Mouse (Mus musculus): Measurements from ENCODE around the gene Il17f. TPM values are rescaled to one million over a fixed set of nuclear protein-coding genes. Genes with fewer than 3 reads are reported as not detected.

The Il17f gene
- 1 to 10 TPM in 1 of 2 experiments, not detected in 1; 1.0 TPM for polyA plus RNA-seq (2017; shearing (Covaris generic))

DNA sequence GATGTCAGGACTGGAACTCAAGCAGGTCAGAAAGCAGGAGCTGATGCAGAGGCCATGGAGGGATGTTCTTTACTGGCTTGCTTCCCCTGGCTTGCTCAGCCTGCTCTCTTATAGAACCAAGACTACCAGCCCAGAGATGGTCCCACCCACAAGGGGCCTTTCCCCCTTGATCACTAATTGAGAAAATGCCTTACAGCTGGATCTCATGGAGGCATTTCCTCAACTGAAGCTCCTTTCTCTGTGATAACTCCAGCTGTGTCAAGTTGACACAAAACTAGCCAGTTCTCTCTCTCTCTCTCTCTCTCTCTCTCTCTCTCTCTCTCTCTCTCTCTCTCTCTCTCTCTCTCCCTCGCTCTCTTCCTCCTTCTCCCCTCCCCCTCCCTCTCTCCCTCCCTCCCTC is at the start of gene Il17f:
Gene Il17f (minus strand): TSS at position 101 of the 400 bp plus-strand sequence.

DNA sequence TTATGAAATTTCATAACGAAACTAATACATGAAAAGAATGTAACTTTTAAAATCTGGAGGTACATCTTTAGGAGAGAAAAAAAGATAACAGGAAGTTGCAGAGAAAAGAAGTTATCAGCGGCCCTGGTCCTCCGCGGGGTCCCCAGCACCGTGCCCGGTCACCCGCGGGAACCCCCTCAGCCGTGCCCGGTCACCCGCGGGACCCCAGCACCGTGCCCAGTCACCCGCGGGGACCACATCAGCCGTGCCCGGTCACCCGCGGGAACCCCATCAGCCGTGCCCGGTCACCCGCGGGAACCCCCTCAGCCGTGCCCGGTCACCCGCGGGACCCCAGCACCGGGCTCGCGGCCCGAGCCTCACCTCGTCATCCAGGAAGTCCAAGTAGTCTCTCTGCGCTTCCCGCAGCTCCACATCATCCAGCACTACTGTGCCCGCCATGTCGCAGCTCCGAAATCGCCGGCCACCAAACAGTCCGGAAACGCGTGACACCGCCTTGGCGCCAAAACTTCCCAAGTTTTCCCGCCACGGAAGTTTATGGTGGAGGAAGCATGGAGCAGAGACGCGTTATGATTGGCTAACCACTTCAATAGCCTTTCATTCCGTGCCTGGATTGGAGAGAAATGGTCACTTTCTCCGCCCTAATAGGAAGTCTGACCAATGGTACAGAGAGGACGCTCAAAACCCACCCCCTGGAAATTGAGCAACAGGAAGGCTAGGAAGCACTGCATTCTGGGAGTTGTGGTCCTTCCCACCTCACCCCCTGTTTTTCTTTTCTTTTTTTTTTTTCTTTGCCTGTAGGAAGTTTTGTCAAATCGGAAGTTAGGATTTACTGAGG is 29.6 kb upstream of the Il17f start, which contains the start of gene Mcm3:
Gene Mcm3 (minus strand): TSS at position 542 of the 835 bp plus-strand sequence.

DNA sequence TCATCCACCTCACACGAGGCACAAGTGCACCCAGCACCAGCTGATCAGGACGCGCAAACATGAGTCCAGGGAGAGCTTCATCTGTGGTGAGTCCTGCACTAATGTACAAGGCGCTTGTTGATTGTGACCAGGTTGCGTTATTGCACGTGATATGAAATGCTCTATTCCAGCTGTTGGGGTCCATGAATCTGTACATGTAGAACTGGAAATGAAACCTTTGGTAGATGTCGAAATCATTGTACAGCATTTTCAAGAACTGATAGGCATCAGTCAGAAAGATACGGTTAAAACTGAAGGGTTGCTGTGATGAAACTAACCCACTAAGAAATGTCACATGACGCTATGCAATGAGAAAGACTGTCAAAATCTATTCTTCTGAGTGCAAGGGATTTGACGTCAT is 59.5 kb downstream of the Il17f start, which contains the start of gene Il17a:
Gene Il17a (plus strand): TSS at position 3 of the 400 bp plus-strand sequence.

Other genes with a start within 250 kb of the Il17f start
- under 1 TPM; 0.02 to 0.16 TPM for gene Pkhd1, start 172.6 kb downstream of the Il17f start, polyA plus RNA-seq (2017; shearing (Covaris generic))
- gene Il17a, start 59.7 kb downstream of the Il17f start, polyA plus RNA-seq (2017; shearing (Covaris generic)) = under 1 TPM in 1 of 2 experiments, not detected in 1; 0.29 TPM
- gene Mcm3, start 29.7 kb upstream of the Il17f start, polyA plus RNA-seq (2017; shearing (Covaris generic)) = 10 to 100 TPM; 67.7 to 80.0 TPM
- gene Paqr8, start 100.0 kb upstream of the Il17f start, polyA plus RNA-seq (2017; shearing (Covaris generic)) = 10 to 100 TPM in 1 of 2 experiments, 1 to 10 TPM in 1; 2.6 to 10.3 TPM
- under 1 TPM; 0.18 to 0.36 TPM for gene Efhc1, start 161.0 kb upstream of the Il17f start, polyA plus RNA-seq (2017; shearing (Covaris generic))